Mouse (Mus musculus) gastrocnemius, adult 2 months (tissue): Measurements from ENCODE around the gene Fam20a. TPM values are rescaled to one million over a fixed set of nuclear protein-coding genes. Genes with fewer than 3 reads are reported as not detected.

Experiments used
- DNase-seq: peaks from one replicate; pipeline ENCODE4 v3.0.0; 2022
- H3K27ac ChIP-seq: fragments of 200-600 bp; 2 replicates; pipeline ENCODE4 v1.8.1; 2022; ENCODE audit warnings: mild to moderate bottlenecking
- H3K4me3 ChIP-seq: fragments of 200-600 bp; 2 replicates; pipeline ENCODE4 v1.8.1; 2022; ENCODE audit warnings: mild to moderate bottlenecking, moderate library complexity
- CTCF ChIP-seq: fragments of 200-600 bp; IDR thresholded peaks from 2 replicates; pipeline ENCODE4 v1.8.1; 2022; ENCODE audit warnings: antibody characterized with exemption, mild to moderate bottlenecking, moderate library complexity
- intact Hi-C: fragments of 180-260 bp; cut with DNase I; formaldehyde crosslinking; loops from one replicate; pipeline ENCODE4 v1.15.1; 2025
- total RNA-seq, 2 experiments: library from RNA; stranded (reverse); gene quantifications; 2 replicates each; pipeline ENCODE4 v1.2.3; 2021

The Fam20a gene
- total RNA-seq, 2 experiments from 2014 or later: 1.2 to 2.7 TPM

DNA sequence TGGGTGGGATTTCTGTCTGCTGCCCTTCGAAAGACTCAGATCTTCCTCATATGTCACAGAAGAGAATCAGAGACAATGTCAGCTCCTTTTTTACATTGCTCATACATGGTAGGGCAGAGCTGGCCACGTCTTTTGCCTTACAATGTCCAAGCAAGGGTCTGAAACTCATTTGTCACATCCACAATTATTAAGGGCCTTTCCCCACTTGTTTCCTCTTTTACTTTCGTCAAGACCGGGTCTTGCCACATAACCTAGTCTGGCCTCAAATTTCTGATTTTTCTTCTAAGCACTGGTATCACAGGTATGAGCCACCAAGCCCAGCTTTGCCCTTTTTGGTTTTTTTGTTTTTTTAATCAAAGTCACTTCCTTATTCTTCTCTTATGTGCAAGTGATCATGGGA, 25.6 kb downstream of the Fam20a start:
- no peak for DNase-seq
- Histone ChIP-seq H3K4me3 (no peak overlapping the region), H3K27ac (no peak overlapping the region)
- intact Hi-C loops: no loop called here
- no peak for TF ChIP-seq CTCF

- no peak overlapping the region for H3K4me3 ChIP-seq
- no peak for TF ChIP-seq CTCF
- intact Hi-C loops: no loop called here
- peak overlapping the region; percentile 63 for H3K27ac ChIP-seq
- peak; percentile 70 for DNase-seq
These were observed 29.3 kb downstream of the Fam20a start for GRCm38 (mm10) chr11:109692737-109693136.

DNA sequence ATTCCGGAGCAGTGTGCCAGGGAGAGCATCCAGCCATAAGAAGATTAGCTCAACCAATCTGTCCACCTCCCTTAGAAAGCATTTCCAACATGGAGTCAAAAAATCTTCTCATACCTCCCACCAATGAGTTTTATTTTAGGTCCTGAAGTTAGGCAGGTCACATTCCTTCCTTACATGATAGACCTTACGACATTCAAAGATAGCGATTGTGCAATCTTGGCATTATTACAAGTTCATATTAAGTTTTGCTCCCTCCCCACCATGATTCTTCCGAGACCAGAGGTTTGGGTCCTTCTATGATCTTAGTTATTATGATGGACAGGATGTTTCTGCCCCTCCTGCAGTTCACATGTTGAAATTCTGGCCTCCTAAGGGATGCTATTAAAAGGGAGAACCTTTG, 32.5 kb downstream of the Fam20a start:
- TF ChIP-seq CTCF: no peak
- H3K4me3 ChIP-seq: no peak overlapping the region
- no peak overlapping the region for H3K27ac ChIP-seq
- no peak for DNase-seq
- intact Hi-C loops: no loop called here

GRCm38 (mm10) chr11:109682221-109682620, 39.9 kb downstream of the Fam20a start:
- DNase-seq: no peak
- no peak for TF ChIP-seq CTCF
- intact Hi-C loops: no loop called here
- no peak overlapping the region for H3K4me3 ChIP-seq
- peak overlapping the region; percentile 12; the same call in 1 of the 2 replicates for H3K27ac ChIP-seq

- no peak for TF ChIP-seq CTCF
- peak overlapping the region; percentile 51 for H3K27ac ChIP-seq
- intact Hi-C loops: no loop called here
- no peak overlapping the region for H3K4me3 ChIP-seq
- no peak for DNase-seq
These were observed 40.5 kb downstream of the Fam20a start for GRCm38 (mm10) chr11:109681556-109681955.

GRCm38 (mm10) chr11:109680934-109681333, 41.1 kb downstream of the Fam20a start:
- intact Hi-C loops: no loop called here
- H3K4me3 ChIP-seq: no peak overlapping the region
- no peak for TF ChIP-seq CTCF
- peak overlapping the region; percentile 51 for H3K27ac ChIP-seq
- DNase-seq: no peak

GRCm38 (mm10) chr11:109678291-109678690, 43.8 kb downstream of the Fam20a start:
- intact Hi-C loops: no loop called here
- Histone ChIP-seq H3K4me3 (no peak overlapping the region), H3K27ac (no peak overlapping the region)
- no peak for DNase-seq
- TF ChIP-seq CTCF: no peak

- intact Hi-C loops: no loop called here
- H3K27ac ChIP-seq: no peak overlapping the region
- no peak overlapping the region for H3K4me3 ChIP-seq
- DNase-seq: no peak
- no peak for TF ChIP-seq CTCF
These were observed 45.3 kb downstream of the Fam20a start for GRCm38 (mm10) chr11:109676621-109677373.

DNA sequence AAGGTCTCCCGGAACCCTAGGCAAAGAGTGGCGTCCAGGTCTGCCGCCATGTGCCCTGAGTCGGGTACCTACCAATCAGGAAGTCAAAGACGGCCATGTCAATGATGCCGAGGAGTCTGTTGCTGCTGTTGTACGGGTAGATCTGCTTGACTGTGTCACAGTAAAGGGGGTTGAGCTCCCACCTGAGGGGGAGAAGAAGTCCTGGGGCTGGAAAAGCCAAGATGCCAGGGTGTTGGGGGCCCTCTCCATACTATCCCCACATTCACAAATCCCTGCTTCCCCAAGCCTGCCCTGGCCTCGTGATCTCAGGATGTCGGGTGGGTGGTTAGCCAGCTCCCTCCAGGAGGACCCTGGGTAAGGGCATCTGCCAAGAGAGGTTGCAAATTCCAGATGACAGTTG, 46.3 kb downstream of the Fam20a start:
- no peak for TF ChIP-seq CTCF
- H3K27ac ChIP-seq: no peak overlapping the region
- DNase-seq: no peak
- no peak overlapping the region for H3K4me3 ChIP-seq
- intact Hi-C loops: no loop called here

GRCm38 (mm10) chr11:109675208-109675607, 46.9 kb downstream of the Fam20a start:
- H3K4me3 ChIP-seq: no peak overlapping the region
- no peak for TF ChIP-seq CTCF
- intact Hi-C loops: no loop called here
- no peak overlapping the region for H3K27ac ChIP-seq
- DNase-seq: no peak

GRCm38 (mm10) chr11:109674542-109674941, 47.5 kb downstream of the Fam20a start:
- intact Hi-C loops: loop anchor here (5.0 kb wide), 1 partner anchor 48 kb away; the partner anchor contains the start of gene Fam20a
- no peak; the same call in 1 of the 2 replicates for TF ChIP-seq CTCF
- Histone ChIP-seq H3K4me3 (no peak overlapping the region), H3K27ac (no peak overlapping the region)
- no peak for DNase-seq

GRCm38 (mm10) chr11:109673741-109674140, 48.3 kb downstream of the Fam20a start:
- no peak for TF ChIP-seq CTCF
- DNase-seq: no peak
- Histone ChIP-seq H3K27ac (no peak overlapping the region; the same call in 1 of the 2 replicates), H3K4me3 (no peak overlapping the region)
- intact Hi-C loops: loop anchor here (5.0 kb wide), 1 partner anchor 49 kb away; the partner anchor contains the start of gene Fam20a

GRCm38 (mm10) chr11:109672881-109673739, 49.0 kb downstream of the Fam20a start:
- no peak for TF ChIP-seq CTCF
- Histone ChIP-seq H3K27ac (peak overlapping the region; percentile 77), H3K4me3 (no peak overlapping the region)
- intact Hi-C loops: loop anchor here (5.0 kb wide), 1 partner anchor 49 kb away; the partner anchor contains the start of gene Fam20a
- peak; percentile 45 for DNase-seq
